Mouse (Mus musculus) frontal cortex, adult (tissue): Measurements from ENCODE around the gene Ifrd1.
"Not testable (repeated sequence)": the region's sequence is repeated elsewhere in the genome, so short reads cannot be mapped to it uniquely, and the experiment has no call there.

Experiments
- ATAC-seq: cut with Nextera tagmentation; 2 replicates; pipeline ENCODE4 v1.9.2; 2017; ENCODE audit warnings: mild to moderate bottlenecking, moderate library complexity, mixed read lengths; ENCODE audit not compliant: low TSS enrichment

Ifrd1 gene

DNA sequence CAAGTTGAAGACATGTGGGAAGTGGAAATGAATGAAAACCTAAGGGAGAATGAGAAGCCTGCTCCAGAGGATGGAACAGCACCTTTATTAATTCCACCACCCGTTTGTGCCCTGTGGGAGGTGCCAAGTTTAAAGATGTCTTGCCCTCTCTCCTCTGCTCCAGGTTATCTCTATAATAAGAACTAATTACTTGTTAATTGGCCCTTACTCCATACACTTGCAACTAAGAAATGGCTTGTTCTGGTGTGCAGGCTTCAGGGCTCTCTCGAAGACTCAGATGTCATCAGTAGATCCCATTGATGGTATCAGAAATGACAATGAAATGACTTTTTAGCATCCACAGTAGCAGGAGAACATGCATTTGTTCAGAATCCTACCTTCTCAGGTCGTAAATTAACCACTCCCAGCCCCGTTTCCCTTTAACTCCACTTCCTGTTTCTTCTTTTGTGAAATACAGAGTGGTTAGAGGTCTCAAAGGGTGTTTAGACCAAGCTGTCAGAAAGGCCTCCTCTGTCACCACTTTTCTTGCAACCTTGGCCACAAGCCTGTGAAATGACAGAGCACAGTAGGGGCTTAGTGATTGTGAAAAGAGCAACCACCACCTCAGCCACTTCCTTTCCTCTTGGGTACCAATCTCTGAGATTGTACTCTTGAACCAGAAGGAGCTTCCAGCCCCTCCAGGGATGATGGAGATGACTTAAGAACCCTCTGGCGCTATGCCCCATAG lies at the start of gene Ifrd1:
Gene Ifrd1, minus strand, starts transcription at position 51 of the 727 bp plus-strand sequence.
- no peak for ATAC-seq

DNA sequence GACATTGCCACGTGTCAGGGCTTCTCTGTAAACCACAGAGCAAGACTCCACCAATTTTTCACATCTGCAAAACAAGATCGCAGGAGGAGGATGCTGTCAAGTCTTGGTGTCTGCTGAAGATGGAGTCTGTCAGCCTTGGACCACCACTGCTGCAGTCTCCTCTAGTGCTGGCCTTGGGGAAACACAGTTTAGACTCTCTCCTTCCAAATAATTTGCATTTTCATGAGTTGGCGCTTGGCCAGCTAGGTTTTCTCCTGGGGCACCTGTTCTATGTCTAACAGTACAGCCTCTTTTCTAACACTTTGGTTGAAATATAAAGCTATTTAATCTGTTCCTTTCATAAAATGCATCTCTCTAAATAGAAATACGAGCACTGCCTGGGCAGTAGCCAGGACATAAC lies 38.2 kb upstream of the Ifrd1 start:
- ATAC-seq, result no peak

DNA sequence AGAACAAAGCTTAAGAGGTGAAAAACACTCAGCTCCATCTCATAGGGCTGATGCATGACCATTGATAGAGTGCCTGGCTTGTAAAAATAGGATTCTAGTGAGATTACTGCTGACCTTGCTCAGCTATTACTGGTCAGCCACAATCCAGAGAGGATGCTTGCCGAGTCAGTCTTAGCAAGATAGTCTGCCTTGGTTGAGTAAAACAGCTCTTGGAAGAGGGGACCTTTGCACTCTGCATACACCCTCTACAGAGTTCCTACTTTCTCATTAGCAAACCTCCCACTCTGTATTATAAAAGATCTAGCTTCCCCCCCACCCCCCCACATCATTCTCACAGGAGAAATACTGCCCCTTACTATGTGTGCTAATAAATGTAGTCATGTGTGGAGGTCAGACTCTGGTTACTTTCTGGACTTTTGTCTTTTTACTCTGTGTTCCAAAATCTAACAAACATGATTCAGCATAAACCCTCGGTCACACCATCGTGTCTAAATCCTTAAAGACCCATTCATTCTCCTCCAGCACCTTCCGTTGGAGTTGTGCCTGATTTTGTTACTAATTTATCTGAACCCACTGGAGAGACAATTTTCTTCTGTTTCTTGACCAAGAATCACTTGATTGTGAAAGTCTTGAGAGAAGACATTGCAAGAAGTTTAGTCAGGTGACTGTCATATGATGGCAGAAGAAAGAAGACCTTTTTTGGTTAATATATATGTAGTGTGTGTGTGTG lies 32.5 kb upstream of the Ifrd1 start:
- no peak for ATAC-seq

DNA sequence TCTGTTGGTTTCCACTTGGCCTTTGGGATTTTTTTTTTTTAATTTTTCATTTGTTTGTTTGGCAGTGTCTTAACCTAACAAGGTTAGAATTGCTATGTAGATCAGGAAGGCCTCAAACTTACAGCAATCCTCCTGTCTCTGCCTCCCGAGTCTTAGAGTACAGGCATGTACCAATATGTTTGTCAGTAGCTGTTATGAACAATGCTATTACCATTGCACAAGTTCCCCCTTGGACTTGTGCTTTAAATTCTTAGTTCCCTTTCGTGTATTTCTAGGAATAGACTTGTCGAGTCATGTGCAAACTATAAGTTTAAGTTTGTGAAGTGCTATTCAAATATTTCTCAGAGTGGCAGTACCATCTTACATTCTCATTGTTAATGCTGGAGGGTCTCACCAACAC lies 29.3 kb upstream of the Ifrd1 start:
- no peak for ATAC-seq

DNA sequence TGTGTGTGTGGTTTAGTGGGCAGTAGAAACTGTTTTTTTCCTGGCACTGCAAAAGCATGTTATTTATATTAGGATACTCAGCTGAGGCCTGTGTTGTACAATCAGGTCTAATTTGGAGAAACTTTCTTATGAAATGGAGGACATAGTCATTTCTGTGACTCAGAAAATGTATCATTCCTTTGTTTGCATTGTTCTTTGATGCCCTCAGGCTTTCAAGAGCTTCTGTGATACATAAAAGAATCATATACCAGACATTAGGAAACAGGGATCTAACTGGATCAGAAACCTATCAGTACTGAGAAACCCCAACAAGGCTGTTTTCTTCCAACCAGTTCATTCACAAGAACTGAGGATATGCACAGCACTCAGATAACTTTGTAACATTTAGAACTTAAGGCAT lies 26.6 kb upstream of the Ifrd1 start:
- ATAC-seq, result no peak

DNA sequence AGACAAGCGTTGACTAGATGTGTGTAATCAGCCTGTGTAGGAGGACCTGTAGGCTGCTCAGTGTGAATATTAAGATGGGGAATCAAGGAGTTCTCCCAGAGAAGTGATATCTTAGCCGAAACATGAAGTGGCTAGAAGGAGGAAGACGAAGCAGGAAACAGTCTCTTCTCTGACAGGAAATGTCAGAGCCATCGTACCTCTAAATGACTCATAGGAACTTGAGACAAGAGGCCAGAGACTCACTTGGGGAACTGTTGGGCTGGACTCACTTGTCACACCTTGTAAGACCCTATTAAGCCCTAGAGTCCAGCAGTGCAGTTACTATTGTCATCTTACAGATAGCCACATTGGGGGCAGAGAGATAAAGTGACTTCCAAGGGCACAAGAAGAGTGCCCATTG lies 25.0 kb upstream of the Ifrd1 start:
- ATAC-seq, result no peak

DNA sequence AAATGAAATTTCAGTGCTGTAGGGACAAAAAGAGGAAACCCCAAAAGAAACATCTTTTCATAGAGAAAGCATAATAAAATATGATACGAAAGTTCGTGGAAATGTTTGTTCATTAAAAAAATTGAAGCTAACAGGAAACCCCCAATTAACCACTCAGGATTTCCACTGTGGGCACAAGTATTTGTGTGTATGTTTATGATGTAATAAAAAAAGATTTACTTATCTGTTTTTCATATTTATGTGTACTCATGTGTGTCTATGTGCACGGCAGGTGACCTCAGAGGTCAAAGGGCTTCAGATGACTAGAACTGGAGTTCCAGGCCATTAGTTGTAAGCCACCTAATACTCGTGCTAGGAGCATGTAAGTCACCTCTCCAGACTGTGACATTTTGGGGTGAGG lies 24.4 kb upstream of the Ifrd1 start:
- ATAC-seq, result no peak

DNA sequence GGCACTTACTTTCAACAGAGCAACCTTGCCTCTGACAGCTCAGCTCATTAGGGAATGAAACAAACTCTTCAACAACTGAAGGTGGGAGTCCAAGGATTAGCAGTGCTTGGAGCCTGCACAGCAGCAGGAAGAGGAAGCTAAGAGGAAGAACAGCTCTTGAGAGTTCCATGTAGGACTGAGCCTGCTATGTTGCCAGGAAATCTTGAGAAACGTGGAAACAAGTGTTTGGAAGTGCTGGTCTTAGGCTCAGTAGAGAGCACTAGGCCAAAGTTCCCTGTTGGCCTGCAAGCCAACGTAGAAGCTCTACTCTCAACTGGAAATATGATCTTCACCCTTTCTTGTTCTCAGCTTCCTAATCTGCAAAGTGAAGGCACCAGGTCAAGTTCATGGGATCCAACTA lies 20.0 kb upstream of the Ifrd1 start:
- no peak for ATAC-seq

DNA sequence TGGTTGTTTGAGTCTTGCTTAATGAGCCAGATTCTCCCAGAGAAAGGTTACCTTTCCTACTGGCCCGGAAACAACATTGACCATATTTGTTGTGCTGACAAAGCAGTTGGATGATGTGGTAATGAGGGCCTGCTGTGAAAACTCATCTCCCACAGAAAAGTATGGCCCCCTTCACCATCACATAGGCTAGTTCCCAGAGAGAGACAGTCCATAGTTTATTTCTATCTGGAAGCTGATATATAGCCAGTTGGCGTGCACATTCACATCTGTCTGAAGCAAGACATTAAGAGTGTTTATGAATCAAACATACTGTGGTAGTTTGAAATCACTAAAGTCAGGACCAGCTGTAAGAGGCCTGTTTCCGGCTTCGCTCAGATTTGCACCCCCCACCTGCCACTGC lies 15.4 kb upstream of the Ifrd1 start:
- ATAC-seq, result no peak

DNA sequence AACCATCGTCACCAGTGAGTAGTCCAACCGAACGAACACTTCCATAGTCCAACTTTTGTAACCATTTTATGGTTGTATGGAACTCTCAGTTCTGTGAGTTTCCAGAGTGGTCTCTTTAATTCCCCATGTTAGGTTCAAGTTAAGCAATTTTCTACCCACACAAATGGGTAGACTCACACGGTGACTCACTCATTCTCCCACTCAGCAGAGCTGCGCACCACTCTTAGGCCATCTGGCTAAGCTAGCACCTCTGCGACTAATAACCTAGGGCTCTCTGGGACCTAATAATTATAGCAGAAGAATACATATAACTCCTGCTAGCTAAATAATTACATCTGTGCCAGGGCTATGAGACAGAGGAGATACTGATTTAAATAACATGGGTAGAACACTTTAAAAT lies 14.7 kb upstream of the Ifrd1 start:
- peak; percentile 95 for ATAC-seq

DNA sequence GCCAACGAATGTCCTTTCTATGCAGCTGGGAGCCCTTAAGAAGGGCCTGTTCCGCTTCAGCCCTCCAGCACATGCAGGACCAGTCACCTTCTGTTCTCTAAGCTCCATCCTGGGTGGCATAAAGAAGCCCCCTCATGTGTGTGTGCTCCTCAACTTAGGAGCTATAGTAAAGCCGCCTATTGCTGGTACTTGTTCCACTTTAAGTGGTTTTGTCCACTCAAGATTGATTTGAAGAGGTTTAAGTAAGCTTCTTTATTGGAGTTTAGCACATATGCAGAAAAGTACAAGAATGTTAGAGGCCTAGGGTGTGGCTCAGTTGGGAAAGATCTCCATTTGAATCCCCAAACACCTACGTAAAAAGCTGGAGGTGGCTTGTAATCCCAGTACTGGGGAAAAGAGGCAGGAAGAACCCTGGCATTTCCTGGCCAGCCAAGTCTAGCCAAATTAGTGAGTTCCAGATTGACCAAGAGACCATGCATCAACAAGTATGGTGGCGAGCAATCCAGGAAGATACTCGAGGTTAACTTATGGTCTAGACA lies 10.2 kb upstream of the Ifrd1 start:
- ATAC-seq, result no peak

DNA sequence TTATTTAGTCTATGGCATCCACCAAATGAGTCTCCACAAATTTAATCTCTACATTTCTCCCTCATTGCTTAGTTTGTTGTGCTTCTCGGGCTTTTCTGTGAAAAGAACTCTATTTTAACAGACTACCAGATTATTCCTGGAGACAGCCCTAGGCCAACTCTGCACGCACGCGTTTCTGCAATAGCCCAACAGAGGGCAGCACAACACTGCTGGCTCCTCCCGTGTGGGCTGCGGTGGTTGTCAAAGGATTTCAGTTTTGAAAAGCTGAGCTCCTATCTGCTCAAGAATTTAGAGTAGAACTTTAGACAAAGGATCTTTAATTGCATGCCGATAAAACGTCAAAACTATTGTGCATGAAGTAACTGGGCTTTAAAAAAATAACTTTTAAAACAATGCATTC lies 8.9 kb upstream of the Ifrd1 start:
- ATAC-seq, result peak; percentile 94

DNA sequence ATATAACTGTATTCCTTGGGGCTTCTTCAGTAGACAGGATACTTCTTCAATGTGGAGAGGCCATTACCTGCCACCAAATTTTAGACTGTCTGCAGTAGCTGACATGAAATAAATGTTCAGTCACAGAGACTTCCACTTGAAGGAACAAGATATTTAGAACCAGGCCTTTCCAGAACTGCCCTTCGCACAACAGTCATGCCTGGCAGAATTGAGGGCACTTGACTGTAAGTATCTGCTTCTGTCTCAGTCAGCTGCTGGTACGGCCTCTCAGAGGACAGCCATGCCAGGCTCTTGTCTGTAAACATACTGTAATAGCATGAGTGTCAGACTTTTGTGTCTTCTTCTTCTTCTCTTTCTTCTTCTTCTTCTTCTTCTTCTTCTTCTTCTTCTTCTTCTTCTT lies 8.2 kb upstream of the Ifrd1 start:
- no peak for ATAC-seq

DNA sequence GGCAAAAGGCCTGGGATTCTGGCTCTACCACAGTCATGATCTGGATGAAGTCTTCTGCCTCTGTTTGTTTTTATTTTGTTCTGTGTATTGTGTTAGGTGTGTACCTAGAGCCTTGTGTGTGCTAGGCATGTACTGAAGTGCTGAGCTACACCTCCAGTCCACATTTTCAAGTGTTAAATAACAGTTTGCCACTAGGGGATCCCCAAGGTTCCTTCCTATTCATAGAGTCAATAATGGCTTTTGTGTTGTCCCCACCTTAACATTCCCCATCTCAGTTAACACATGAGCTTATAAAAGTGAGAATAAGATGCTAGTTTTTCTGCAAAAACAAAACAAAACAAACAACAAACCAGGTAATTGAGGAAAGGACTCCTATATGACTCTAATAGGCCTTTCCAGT lies 7.7 kb upstream of the Ifrd1 start:
- ATAC-seq, result no peak

DNA sequence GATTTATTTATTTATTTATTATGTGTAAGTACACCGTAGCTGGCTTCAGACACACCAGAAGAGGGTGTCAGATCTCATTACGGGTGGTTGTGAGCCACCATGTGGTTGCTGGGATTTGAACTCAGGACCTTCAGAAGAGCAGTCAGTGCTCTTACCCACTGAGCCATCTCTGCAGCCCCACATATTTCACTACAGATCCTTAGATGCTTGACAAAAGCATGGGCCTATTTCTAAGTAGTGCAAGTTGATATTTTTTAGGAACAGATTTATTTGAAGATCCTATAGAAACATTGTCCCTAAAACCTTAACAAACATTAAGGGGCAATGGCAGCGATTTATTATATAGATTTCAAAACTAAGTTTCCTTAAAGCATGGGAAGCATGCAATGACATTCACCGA lies 7.0 kb upstream of the Ifrd1 start:
- ATAC-seq, result not testable (repeated sequence)

DNA sequence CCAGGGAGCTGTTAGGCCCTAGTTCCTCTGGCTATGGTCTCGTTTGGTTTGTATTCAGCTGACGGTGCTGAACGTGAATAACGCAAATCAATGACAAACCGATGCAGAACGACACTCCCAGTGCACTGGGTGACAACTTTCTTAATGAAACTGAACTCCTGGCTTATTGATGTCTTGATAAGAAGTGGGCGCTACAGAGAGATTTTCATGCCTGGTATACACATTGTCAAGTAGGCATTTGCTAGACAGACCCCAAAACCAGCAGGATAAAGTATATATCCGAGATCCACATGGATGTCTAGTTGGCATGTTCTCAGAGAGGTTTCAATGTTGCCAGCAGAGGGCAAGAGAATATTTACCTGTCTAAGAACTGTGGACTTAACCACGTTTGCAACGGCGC lies 6.4 kb upstream of the Ifrd1 start:
- ATAC-seq, result no peak

DNA sequence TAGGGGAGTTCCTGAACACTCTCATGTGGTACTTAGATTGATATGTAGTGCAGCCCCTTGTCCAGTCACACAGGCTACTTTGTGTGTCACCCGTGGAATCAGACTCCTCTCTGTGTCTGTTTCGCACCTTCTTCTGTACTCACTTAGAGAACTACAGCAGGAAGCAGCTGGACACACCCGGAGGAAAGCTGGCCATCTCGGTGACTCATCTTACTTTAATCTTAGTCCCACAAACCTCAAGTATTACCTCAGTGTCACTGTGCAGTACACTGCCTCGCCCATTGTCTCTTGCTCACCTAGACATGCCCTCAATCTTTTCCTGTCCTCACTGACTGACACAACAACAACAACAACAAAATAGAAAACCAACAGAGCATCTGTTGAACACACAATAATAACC lies 4.9 kb upstream of the Ifrd1 start:
- no peak for ATAC-seq

DNA sequence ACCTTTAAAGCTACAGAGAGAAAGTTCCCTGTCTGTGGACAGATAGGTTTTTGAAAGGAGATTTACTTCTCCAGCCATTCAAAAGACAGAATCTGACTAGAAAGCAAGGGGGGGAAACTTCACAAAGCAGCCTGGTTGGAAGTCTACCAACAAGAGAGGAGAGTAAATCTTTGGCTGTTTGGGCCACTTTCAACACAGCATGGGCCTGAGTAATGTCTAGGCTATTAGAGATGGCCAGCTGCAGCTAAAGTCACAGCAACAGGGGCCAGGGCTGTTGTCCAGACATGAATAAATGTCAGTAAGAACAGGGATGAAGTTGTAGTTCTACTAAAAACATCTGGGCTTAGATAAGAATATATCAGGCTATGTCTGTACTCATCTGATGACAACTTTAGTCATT lies 2.0 kb upstream of the Ifrd1 start:
- no peak for ATAC-seq

DNA sequence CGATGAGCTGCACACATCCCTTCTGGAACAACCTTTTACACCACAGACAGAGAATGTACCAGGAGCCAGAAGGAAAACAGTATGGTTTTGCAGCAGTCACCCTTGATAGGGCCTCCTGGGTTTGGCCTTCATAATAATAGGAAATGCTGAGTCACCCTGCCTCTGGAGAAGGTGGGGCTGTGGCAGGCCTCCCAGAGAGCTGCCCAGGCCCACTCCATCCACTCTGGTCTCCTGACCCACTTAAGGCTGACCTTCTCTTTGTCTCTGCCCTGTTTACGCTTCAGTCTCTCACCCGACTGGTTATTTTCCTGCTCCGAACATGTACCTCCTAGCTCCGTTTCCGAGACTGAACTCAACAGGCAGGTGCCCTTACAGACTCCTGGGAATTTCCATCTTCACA lies 328 bp downstream of the Ifrd1 start:
- no peak for ATAC-seq

DNA sequence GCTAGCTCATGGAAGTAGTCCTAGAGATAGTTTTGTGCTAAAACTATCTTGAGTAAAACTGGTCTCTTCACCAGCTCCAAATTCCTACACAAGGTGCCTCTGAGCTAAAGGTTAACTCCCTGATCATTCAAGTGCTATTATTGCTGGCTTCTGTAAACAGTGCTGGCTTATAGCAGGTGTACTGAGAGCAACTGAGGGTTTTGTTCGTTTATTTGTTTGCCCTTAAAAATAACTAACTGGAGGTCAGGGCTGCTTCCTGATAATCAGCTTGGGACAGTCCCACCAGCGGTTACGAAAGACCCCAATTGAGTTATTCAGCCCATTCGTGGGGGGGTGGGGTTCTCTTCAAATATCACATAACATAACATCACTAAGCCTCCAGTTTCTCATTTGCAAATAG lies 920 bp downstream of the Ifrd1 start:
- ATAC-seq, result no peak

DNA sequence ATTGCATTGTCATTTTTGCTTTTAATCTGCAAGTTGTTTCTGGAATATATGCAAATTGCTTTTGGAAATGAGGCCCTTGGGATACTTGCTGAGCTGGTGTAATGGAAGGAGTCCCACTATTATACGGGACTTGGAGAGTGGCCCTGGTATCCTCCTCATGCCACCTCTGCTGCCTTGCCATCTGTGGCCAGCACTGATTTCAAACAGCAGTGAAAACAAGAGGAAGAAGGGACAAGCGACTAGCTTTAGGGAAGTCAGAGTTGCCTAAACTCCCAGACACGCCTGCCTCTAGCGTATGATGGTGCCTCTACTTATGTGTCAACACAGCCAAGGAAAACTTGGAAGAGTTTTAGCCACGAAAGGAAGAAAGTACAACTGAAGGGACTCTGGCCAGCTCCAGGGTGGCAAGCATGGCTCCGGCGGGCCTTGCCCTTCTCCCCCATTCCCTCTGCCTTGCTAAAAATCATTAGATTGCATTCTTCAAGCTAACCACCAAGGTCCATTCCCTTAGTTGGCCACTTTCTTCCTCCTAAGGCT lies 2.8 kb downstream of the Ifrd1 start:
- no peak for ATAC-seq

DNA sequence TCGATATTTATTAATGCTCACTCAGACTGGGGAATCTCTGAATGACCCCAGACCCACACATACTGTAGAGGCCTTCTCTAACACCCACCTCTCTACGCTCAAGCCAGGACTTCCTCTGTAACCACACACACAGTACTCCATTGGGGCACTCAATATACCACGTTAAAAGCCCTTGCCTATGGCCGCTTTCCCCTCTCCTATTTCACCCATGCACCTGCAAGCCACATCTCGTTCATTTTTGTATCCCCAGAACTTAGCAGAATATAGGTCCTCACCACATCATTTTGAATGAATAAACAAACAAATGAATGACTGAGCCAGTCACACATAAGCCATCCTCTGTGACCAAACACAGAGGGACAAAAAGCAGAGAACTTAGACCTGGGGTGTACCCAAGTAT lies 3.4 kb downstream of the Ifrd1 start:
- ATAC-seq, result no peak

DNA sequence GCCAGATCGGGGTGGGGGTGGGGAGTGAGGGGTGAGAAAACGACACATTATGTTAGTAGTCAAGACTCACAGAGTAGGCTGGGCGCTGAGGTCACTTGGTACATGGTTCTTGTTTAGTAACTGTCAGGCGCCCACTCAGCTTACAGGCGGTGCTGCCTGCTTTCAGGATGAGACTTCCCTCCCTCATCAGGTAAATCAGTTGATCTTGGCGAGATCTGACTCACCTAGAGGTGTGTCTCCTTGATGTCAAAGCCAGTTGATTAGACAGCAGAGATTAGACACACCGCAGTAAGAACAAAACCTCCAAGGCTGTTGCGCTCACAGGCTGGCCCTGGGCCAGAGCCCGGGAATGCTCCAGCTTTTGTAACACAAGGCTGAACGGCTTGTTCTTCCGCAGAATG lies 4.5 kb downstream of the Ifrd1 start:
- ATAC-seq, result peak; percentile 26
